Mouse (Mus musculus) gastrocnemius, adult 8-10 months (tissue): ENCODE results near the gene Kidins220. TPM values are rescaled to one million over a fixed set of nuclear protein-coding genes. Genes with fewer than 3 reads are reported as not detected.

Experiments
- DNase-seq, 2 experiments: peaks; one replicate each; pipeline ENCODE4 v3.0.0; 2022; ENCODE audit warnings: low spot score in 2 of 2
- total RNA-seq, 4 experiments: library from RNA; stranded (reverse); gene quantifications; 2 replicates each; pipeline ENCODE4 v1.2.4; 2022

Kidins220 gene
- total RNA-seq, 4 experiments from 2014 or later: 43.2 to 50.6 (median 45.3) TPM

DNA sequence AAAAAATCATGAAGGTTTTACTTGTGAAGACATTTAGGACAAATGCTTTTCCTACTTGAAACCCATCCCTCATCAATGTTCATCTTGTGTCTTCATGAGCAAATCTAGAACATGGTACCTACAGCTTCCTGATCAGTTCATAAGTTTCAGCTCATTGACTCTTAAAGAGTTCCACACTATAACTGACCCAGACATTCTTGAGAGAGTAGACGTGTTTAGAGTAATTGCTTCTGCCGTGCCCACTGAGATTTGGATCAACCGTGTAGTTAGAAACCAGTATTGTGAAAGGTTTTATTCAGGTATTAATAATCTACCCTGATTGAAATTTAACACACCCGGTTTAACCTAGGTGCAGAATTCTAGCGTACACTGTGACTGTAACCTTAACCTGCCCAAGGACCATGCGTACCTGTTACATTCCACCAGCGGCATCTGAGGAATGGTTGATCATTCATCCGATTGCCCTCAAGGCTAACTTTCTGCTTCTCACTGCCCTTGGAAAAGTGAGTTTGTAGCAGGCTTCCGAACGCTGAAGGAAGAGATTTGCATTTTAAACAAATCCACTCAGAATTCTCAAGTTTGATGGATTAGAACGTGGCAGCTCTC lies 12.3 kb upstream of the Kidins220 start:
- DNase-seq: no peak

DNA sequence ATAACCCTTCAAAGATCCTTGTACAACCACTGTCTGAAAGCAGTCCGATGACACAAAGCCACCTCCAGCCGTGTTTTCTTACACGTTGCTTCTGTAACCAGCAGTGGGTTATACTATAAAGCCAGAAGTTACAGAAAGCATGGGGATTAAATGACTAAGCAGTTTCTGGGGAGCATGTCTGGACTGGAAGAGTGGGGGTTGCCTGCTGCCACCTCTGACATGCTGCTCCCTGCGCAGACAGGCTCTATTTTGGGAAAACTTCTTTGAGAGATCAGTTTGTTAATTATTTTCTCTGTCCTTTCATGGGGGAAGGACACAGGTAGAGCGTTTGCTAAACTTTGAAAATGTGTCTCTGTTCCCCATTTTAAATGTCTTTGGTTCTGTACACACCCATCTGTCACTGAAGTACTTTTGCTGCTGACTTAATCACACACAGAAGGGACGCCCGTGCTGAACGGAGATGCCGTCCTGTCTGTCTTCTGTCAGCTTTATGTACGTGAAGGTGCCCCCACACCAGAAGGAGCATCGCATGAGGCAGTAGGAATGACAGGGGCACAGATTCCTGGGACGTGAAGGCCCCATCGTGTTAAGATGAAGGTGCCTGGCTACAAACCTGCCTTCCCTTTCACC lies 11.2 kb upstream of the Kidins220 start:
- DNase-seq: no peak

DNA sequence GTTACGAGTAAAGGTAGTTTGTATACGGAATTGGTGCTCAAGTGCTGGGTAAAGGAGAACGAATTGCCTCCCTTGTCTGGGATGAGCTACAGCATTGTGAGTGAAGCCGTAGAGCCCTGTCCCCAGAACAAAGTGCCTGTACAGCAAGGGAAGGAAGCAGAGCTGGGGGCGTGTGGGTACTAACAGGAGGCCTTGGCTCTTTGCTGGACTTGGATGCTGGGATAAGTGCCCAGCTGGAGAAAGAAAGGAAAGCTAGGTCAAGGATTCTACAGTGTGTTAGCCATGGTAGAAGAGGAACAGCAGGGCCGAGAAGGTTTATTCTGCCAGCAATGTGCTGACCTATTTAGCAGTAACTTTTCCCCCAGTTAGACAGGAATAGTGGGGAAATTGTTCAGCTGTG lies 9.3 kb upstream of the Kidins220 start:
- no peak for DNase-seq

DNA sequence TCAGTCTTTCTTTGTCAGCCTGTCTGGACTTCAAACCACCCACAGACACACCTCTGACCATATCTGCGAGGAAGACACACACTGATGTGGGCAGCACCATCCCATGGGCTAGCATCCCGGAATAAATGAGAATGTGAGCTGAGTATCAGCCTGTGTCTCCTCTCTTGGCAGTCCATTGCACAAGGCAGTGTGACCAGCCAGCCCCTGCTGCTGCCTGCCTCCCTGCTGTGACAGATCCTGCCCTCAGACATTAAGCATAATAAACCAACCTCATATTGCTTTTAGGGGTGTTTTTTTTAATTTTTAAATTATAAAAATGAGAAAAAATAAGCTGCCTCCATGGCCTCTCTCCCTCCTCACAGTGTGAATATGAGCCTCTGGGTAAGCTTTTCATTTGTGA lies 8.7 kb upstream of the Kidins220 start:
- no peak for DNase-seq

DNA sequence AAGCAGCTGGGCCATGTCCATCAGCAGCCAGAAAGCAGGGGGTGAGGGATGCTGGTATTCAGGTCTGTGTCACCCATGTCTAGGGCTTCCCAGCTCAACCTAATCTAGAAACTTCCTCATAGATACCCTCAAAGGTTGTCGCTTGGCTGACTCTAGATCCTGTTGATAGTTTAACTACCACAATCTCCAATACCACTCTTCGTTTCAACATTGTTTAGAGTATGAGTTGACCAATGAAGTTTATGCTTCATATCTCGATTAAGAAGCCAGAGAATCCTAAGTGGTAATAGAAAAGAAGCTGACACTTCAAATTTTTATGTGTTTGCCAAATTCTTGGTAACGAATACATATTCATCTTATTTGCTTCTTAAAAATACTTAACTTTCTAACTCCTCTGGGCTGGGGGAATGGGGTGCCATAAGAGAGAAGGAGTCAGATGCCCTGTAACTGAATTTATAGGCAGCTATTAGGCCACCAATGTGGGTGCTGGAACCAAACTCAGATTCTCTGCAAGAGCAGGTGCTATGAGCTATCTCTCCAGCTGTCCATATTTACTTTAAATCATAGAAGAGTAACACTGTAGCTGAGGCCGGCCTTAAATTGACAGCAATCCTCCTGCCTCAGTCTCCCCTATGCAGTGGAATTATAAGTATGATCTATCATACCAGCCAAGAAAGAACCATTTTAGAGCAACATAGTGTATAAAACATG lies 3.1 kb upstream of the Kidins220 start:
- no peak for DNase-seq

DNA sequence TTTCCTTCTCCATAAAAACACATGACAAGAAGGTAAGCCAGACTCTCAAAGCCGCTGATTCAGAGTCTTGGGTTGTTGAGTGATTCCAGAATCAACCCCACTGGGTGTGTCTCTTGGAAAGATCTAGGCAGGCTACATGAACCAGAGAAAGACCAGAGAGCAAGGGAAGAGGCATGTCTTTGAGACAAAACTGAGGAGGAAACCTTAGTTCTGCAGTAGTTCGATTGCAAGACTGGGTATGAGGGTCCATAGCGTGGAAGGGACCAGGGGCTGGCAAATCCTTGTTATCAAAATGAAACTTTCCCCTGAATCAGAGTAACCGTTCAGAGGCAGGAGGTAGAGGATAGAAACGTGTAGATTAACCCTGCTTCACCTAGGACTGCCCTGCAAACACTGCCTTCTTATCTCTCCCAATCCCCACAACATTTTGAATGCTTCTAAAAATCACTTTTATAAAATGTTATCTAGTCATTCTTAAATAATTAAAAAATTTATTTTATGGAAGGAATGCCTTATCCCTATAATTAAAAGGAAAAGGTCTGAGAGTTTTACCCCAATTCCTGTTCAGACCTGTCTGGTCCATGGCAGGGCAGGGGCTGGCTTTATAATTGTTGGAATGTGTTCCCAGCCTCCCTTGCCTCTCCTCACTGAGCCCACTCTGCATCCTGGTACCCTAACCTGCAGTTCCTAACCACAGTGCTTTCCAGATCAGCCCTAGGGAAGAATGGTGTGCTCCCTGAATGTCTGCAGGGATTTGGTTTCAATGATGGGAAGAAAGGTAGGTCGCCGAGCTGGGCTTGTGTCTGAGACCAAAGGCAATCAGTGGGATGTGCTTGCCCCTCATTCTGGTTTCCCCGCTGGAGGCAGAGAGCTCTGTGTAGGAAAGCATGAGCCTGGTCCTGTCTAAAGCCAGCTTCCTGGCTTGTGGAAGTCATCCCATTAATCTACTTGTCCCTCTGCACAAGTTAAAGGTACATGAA lies 2.1 kb upstream of the Kidins220 start:
- no peak for DNase-seq

DNA sequence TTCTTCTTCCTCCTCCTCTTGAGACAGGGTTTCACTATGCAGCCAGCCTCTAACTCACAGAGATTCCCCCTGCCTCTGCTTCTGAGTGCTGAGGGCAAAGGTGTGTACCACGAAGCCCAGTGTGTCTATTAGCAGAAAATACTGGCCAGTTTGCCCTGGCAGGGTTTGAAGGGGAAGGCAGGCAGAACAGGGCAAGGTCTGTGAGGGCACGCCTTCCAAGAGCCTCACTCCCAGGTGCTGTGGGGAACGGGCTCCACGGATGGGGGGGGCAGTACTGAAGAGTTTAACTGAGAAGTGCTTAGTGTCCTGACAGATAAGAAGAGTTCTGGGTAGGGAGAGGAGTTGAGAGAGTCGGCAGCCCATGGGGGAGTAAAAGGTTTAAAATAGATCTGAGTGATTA lies 1.1 kb upstream of the Kidins220 start:
- no peak for DNase-seq

DNA sequence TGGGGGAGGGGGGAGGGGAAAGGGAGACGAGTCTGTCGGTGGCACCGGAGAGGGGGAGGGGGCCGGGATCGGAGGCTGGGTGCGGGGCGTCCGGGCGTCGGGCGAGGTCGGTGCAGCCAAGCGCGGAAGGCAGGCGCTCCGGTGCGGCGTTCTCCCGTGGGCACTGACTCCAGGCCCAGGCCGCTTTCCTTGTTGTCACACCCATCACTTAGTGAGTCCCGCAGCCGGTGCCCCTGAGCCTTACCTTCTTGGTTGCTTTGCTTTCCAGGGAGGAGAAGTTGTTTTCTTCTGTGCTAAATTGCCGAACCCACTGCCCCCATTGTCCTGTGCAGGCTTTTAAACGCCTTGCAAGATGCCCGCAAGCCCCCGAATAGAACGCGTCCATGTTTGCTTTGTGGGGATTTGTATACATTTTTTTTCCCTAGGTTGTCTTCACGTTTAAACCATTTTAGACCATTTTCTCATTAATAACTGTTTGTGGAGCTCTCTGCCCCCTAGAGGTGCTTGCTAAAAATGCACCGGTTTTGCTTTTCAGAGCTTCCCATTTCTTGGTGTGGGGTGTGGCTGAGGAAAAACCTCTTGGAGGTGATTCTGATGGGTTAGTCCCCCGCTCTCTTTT lies 499 bp downstream of the Kidins220 start:
- DNase-seq: peak; percentile 8 to 28

DNA sequence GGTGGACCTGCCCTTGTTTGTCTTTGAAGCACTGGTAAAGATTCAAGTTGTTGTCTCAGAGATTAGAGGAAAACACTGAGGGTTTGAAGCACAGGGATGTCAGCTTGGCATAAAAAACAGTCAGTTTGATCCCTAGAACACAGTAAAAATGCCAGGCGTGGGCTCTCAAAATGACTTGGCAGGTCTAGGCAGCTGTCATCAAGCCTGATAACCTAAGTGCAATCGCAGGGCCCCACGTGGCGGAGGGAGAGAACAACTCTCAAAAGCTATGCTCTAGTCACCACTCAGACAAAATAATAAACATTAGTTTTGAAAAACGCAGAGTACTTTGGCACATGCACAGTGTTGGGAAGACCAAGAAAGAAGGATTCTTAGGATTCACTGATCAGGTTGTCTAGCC lies 10.5 kb downstream of the Kidins220 start:
- no peak for DNase-seq

DNA sequence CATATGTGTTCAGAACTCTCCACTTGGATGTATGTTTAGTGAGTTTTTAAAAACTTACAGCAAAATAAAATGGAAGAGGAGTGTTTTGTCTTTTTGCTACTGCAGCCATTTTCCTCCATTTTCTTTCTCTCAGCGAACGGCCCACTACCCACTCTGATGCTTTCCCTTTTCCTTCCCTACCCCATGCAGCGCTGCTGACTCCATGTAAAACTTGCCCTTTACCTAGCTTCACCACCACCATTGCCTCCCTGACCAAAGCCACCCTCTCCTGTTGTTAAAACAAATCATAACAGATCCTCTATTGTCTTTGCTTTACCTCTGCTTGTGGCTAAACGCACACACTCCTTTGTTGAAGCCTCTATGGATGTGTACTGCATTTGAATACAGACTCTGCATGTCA lies 20.6 kb downstream of the Kidins220 start:
- no peak for DNase-seq

DNA sequence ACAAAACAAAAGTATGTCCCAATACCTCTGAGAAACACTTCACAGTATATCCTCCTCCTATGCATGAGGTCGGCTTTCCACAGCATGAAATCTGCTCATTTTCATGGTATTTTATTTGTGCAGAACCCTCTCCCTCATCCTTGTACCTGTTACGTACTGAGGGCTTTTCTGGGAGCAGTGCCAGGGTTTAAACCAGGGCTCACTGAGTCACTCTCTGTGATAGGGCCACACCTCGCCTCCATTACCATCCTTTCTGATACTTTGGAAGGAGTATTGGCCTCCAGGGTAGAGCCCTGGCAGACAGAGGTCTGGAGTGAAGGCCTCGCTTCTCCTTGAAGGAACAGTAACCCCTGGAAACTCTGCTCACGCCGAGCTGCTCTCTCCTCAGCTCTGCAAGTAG lies 30.6 kb downstream of the Kidins220 start:
- no peak for DNase-seq

DNA sequence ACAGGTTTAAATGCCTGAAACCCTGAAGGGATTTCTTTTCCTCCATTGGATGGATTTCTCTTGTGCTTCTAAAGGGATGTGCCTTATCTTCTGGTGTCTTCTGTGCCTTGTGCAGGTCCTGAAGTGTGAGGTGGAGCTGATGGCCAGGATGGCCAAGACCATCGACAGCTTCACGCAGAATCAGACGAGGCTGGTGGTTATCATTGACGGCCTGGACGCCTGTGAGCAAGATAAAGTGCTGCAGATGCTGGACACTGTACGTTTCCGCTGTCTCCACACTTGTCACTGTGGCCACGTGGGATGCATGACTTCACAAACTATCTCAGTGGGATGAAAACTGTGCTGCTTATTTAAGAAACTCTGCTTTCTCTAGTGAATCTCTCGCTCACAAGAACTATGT lies 35.2 kb downstream of the Kidins220 start:
- DNase-seq: no peak

DNA sequence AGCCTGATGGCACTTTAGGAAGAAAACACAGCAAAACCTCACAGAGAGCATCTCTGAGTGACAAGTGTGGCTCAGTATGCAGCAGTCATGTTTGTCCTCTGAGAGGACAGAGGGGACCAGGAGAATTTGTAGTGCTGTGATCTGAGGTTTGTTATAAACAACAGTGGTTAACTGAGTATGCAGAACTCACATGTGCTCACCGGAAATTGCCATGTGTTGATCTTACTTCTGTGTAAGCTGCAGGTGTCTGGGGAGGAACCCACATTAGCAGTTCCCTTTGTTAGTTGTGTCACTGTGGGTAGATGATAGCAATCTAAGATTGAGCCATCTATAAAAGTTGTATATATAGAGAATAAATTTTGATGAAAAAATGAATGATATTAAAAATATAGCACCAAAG lies 35.7 kb downstream of the Kidins220 start:
- DNase-seq: no peak

DNA sequence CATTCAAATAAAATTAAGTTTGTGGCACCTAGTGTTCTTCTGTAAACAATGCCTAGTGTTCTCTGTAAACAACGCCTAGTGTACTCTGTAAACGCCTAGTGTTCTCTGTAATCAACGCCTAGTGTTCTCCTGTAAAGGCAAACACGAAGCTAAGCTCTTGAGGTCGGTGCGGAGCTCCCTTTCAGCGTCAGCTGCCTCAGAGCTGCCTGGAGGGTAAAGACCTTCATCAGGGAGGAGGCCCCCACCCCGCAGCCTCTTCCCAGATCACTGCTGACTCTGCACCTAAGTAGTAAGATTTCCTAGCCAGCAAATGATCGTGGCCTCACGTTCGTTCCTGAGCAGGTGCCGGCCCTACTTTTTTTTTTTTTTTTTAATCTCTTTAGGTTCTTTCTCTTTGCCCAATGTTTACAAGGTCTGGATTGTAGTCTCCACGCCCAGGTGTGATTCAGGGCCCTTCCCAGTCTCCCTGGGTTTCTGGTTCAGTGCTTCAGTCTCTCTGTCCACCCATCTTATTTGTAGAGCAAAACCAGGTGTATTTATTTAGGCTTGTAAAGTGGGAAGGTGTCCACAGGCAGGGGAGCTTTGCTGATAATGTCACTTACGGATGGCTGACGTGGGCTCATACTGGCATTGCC lies 37.1 kb downstream of the Kidins220 start:
- DNase-seq: no peak

DNA sequence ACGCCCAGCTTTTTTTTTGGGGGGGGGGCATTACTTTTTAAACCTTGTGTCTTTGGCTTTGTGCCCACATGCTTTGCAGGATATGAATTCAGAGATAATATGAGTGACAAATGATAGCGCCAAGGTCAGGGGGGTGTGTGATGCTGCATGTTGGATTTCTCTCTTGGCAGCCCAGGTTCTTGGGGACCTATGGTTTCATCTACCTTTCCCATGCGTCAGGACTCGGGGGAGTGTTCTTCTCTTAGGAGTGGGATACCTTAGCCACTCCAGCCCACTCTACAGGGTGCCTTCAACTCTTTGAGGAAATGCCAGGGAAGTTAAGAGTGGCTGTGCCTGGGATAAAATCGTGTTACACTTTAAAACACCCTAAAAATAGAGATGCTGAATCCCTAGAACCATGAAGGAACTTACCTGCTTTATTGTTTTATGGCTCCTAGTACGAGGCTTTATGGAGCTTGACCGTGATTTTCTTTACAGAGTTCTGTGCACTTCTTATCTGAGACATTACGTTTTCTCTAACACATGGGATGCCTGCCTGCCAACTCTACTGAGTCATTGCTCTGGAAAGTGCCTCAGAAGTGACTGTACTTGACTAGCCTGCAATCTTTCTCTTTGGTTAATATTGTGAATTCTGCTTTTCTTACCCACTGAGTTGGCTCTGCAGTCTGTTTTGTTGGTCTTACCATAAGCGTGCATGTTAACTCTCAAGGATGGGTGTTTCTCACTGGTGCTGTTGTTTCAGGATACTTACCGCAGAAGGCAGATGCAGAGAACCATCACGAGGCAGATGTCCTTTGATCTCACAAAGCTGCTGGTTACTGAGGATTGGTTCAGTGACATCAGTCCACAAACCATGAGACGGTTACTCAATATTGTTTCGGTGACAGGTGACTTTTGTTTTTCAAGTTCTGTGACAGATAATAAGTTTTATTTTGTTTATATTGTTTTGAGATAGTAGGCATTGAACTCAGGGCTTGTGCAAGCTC lies 38.1 kb downstream of the Kidins220 start:
- no peak for DNase-seq

DNA sequence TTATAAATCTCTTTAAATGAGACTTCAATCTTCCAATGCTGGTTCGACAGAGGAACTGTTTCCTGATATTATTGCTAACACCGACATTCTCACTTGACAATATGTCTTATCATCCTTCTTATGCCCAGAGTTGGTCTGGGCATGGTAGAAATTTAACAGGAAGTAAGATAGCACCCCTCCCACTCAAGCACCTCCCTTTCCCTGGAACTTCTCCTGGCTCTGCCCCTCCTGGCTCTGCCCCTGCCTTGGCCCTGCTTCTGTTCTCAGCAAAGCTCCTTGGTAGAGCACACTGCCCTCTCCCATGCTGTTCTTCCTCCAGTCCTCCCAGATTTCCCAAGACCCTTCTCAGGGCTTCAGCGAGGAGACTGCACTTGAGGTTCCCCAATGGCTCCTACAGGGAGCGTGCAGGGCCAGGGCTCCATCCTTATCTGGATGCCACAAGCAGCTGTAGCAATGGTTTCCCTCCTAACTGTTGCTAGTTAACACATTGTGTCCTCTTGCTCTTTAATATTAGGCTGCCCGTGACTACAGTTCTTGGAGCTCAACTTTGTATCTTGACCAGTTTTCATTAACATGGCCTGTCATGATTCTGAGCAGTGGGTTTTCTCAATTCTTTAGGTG lies 39.7 kb downstream of the Kidins220 start:
- DNase-seq: no peak

DNA sequence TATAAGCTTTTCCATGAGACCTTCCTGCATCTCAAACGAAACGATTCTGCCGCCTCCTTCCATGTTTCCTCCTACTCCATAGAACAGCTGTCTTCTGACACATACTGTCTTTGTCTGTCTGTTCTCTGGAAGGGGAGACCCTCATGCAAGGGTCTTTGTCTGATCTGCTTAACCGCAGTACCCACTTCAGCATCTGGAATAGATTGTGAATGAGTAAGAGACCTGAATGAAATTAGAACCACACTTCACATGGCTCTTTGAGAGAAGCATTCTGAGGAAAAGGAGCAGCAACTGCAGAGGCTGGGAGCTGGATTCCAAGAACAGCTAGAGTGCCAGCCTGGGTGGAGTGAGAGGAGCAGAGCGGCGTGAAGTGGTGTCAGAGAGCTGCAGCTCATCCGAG lies 40.2 kb downstream of the Kidins220 start:
- DNase-seq: no peak

DNA sequence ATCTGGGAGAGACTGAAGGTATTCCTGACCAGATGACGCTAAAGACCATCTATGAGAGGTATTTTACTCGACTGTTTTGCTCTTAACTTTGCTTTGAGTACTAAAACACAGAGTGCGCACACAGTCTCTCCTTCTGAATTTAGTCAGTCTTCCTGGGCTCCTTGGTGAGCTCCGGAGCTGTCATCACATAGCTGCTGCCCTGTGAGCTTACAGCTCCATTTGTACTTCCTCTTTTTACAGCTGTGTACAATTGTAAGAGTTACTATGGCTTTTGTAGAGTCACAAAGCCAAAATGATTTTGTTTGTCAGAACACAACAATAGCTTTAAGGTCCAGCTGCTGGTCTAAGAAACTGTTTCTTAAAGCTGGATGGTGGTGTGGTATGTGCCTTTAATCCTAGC lies 42.3 kb downstream of the Kidins220 start:
- no peak for DNase-seq

DNA sequence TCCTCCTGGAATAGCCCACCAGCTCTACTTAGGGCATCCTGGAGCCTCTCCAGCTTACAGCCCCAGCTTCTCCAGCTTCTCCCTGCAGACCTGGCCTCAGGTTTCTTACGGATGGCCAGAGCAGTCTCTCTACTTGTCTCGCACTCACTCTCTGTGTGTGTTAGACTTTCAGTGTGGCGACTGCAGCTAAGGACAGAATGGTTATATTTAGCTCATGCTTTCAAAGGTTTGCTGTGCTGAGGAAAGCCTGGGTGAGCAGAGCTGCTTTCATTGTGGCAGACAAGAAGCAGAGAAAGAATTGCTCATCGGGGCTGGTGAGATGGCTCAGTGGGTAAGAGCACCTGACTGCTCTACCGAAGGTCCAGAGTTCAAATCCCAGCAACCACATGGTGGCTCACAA lies 46.3 kb downstream of the Kidins220 start:
- peak in 1 of 2 experiments; percentile 26 for DNase-seq
